Mouse (Mus musculus) intestine, embryonic 14.5 days (tissue): ENCODE results near the gene Sgpp2. TPM values are rescaled to one million over a fixed set of nuclear protein-coding genes. Genes with fewer than 3 reads are reported as not detected.
A peak's percentile ranks its signal among the peaks of the same experiment; 100 is the strongest.

ENCODE experiments used
- ATAC-seq: fragments of 200-750 bp; cut with Nextera tagmentation; replicated peaks from 2 replicates; pipeline ENCODE4 v1.8.0; 2017; ENCODE audit warnings: low read depth, moderate number of reproducible peaks, moderate TSS enrichment, moderate library complexity; ENCODE audit not compliant: low FRiP score, low TSS enrichment
- DNase-seq: peaks from one replicate; pipeline ENCODE4 v3.0.0-alpha.2; 2018; ENCODE audit warnings: low spot score
- H3K27ac ChIP-seq: fragments of 300-500 bp; sonication (generic); 2 replicates; pipeline ENCODE4 v1.5.1; 2014; ENCODE audit warnings: low read depth, mild to moderate bottlenecking, control low read depth
- H3K27me3 ChIP-seq: fragments of 300-500 bp; sonication (generic); replicated peaks from 2 replicates; pipeline ENCODE4 v1.6.1; 2014; ENCODE audit warnings: low read length, control low read depth; ENCODE audit not compliant: control insufficient read depth, insufficient read depth
- H3K36me3 ChIP-seq: fragments of 300-500 bp; sonication (generic); 2 replicates; pipeline ENCODE4 v1.6.1; 2014; ENCODE audit warnings: low read length, control low read depth; ENCODE audit not compliant: control insufficient read depth, insufficient read depth
- H3K4me1 ChIP-seq: fragments of 300-500 bp; sonication (generic); replicated peaks from 2 replicates; pipeline ENCODE4 v1.6.1; 2014; ENCODE audit warnings: low read length, control low read depth, mixed read lengths; ENCODE audit not compliant: control insufficient read depth, insufficient read depth
- H3K4me2 ChIP-seq: fragments of 300-500 bp; sonication (generic); 2 replicates; pipeline ENCODE4 v1.6.1; 2014; ENCODE audit warnings: low read length
- H3K4me3 ChIP-seq: fragments of 300-500 bp; sonication (generic); 2 replicates; pipeline ENCODE4 v1.5.1; 2014; ENCODE audit warnings: low read depth, low read length, control low read depth, mixed read lengths
- H3K9ac ChIP-seq: fragments of 300-500 bp; sonication (generic); 2 replicates; pipeline ENCODE4 v1.6.1; 2014; ENCODE audit warnings: mild to moderate bottlenecking, low read length
- H3K9me3 ChIP-seq: fragments of 300-500 bp; sonication (generic); 2 replicates; pipeline ENCODE4 v1.6.1; 2016; ENCODE audit warnings: low read length, control low read depth; ENCODE audit not compliant: control insufficient read depth
- WGBS: fragments of 180-500 bp; shearing (Covaris S2); extraction: QIAGEN DNeasy Blood & Tissue Kit; methylation state at CpG from one replicate; pipeline ENCODE4 v1.1.7; 2014; 5-methylcytosine and 5-hydroxymethylcytosine counted together
- polyA plus RNA-seq: library from polyadenylated mRNA; unstranded; fragments of >200 nt; fragmentation: Nextera tagmentation; extraction: Ambion mirVana; gene quantifications from 2 replicates; pipeline ENCODE4 v1.2.1, GENCODE M21; 2014

Gene Sgpp2
- polyA plus RNA-seq, 1 experiment from 2014 or later = 37.8 TPM

DNA sequence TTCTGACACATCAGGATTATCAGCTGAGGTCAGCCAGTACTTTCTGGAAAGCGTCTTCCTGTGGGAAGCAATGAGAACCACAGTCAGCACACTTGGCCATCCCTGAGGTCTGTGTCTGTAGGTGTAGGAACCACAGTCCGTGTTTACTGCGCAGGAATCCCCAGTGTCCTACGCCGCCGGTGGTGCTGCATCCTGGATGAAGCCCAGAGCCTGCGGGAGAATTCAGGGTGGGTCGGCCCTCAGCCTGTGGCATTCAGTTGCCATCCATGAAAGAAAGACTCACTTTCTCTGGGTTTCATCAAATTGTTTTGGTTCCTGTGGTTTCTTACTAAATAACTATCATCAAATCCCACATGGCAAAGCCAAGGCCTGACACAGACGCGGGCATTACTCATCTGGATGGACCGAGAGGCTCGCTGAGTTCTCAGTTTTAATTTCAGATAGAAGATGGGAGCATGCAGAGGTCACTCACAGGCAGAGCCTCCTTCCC lies 37.2 kb downstream of the Sgpp2 start:
- no peak overlapping the region for H3K27ac ChIP-seq
- H3K36me3 ChIP-seq = no peaks in the 10 kb centered on the region
- no peaks in the 10 kb centered on the region for H3K4me1 ChIP-seq
- no peak overlapping the region for H3K4me3 ChIP-seq
- no peaks in the 10 kb centered on the region for H3K27me3 ChIP-seq
- no peak overlapping the region for H3K9ac ChIP-seq
- 71% methylated on average over 12 of the region's 12 CpGs for WGBS
- no peaks in the 10 kb centered on the region for H3K9me3 ChIP-seq
- H3K4me2 ChIP-seq = no peak overlapping the region
- ATAC-seq (no peak), DNase-seq (no peak)

DNA sequence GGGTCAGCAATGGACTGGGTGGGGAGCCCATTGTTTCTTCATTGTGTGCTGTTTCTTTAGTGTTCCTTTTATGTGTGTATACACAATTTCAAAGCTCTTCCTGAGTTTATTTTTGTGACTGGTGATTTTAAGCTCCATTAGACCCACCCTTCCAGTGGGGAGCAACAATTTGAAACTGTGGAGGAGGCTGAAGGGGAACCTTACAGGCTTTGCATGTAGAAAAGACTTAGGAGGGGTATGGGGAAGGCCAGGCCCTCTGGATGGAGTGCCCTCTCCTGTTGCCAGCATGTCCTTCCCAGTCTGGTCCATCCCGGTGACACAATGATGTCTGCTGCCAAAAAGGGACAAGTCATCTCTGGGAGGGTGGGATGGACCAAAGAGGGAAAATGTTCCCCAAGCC lies 39.1 kb downstream of the Sgpp2 start:
- Histone ChIP-seq H3K9me3 (no peaks in the 10 kb centered on the region), H3K27ac (no peak overlapping the region), H3K27me3 (no peaks in the 10 kb centered on the region), H3K9ac (no peak overlapping the region), H3K4me3 (no peak overlapping the region), H3K36me3 (no peaks in the 10 kb centered on the region), H3K4me1 (no peaks in the 10 kb centered on the region), H3K4me2 (no peak overlapping the region)
- no peak for DNase-seq
- no peak for ATAC-seq
- WGBS = 93% methylated on average over 1 of the region's 1 CpGs

GRCm38 (mm10) chr1:78353254-78353653 lies 43.1 kb downstream of the Sgpp2 start:
- peaks cover 13% of the 10 kb centered on the region; the same call in 1 of the 2 replicates for H3K4me1 ChIP-seq
- 94% methylated on average over 1 of the region's 1 CpGs for WGBS
- H3K27ac ChIP-seq = no peak overlapping the region
- no peak overlapping the region for H3K4me3 ChIP-seq
- H3K27me3 ChIP-seq = no peaks in the 10 kb centered on the region
- no peak for DNase-seq
- H3K9ac ChIP-seq = no peak overlapping the region
- no peaks in the 10 kb centered on the region for H3K36me3 ChIP-seq
- H3K9me3 ChIP-seq = no peaks in the 10 kb centered on the region
- no peak for ATAC-seq
- no peak overlapping the region for H3K4me2 ChIP-seq

DNA sequence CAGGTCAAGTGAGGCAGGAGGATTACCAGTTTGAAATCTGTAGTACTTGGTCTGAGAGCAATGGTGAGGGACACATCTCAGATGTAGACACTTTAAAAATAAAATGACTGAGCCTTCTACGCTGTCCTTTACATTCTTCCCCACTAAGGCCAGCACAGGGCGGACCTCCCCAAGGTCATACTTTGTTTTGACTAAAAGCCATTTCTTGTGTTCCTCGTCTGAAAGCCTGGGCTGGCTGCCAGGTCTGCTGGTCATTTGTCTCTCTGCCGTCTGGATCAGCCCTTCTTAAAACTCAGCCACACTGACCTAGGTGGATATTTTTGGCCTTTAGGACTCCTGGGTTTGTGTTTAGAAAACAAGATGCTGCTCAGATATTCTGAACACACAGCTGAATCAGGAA lies 45.0 kb downstream of the Sgpp2 start:
- ATAC-seq (0 out of 2 replicates have a peak, but pooled peaks have one; percentile 15), DNase-seq (no peak)
- peaks cover 13% of the 10 kb centered on the region; the same call in 1 of the 2 replicates for H3K4me1 ChIP-seq
- H3K4me2 ChIP-seq = no peak overlapping the region
- H3K9ac ChIP-seq = no peak overlapping the region
- 26% methylated on average over 4 of the region's 4 CpGs for WGBS
- no peak overlapping the region for H3K4me3 ChIP-seq
- no peaks in the 10 kb centered on the region for H3K27me3 ChIP-seq
- no peaks in the 10 kb centered on the region for H3K9me3 ChIP-seq
- no peaks in the 10 kb centered on the region for H3K36me3 ChIP-seq
- no peak overlapping the region for H3K27ac ChIP-seq

DNA sequence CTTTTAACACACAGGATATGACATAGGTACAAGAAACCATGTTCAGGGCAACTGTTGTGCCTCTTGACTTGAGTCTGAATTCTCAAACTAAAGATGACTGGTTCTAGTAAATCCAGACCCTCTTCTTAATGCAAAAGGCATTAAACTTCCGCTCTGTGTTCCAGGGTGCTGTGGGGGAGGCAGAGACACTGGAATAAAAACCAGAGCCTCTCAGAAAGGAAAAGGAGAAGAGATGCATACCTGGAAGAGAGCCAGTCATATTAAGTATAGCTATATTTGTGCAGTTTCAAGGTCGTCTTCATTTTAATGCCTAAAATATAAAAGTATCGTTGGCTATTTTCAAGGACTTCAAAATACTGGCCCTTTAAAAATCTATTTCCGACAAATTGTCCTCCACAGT lies 47.3 kb downstream of the Sgpp2 start:
- no peak overlapping the region for H3K9ac ChIP-seq
- WGBS = 50% methylated on average over 4 of the region's 4 CpGs
- H3K4me2 ChIP-seq = no peak overlapping the region
- H3K27me3 ChIP-seq = no peaks in the 10 kb centered on the region
- no peak overlapping the region for H3K4me3 ChIP-seq
- DNase-seq (no peak), ATAC-seq (no peak)
- H3K36me3 ChIP-seq = no peaks in the 10 kb centered on the region
- H3K27ac ChIP-seq = peak overlapping the region; percentile 47; the same call in 1 of the 2 replicates
- H3K4me1 ChIP-seq = peaks cover 13% of the 10 kb centered on the region; the same call in 1 of the 2 replicates
- H3K9me3 ChIP-seq = no peaks in the 10 kb centered on the region

DNA sequence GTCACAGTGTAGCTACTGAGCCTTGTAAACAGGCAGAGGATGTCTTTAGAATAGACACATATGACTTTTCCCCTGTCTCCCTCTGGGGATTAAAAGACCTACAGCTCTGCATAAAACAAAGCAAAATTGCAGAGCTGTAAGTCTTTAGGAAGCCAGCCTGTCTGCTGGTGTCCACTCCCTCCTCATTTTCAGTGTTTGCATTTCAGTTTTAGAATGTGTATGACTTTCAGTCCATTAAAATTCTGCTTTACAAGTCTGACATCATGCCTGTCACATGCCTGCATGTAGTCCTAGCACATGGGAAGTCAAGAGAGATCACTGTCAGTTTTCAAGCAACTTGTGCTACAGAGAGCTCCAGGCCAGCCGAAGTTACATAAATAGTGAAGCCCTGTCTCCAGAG lies 47.7 kb downstream of the Sgpp2 start:
- no peaks in the 10 kb centered on the region for H3K27me3 ChIP-seq
- DNase-seq (no peak), ATAC-seq (no peak)
- H3K9ac ChIP-seq = no peak overlapping the region
- peak overlapping the region; percentile 47 for H3K27ac ChIP-seq
- H3K9me3 ChIP-seq = no peaks in the 10 kb centered on the region
- H3K4me2 ChIP-seq = no peak overlapping the region
- H3K4me1 ChIP-seq = peaks cover 13% of the 10 kb centered on the region; the same call in 1 of the 2 replicates
- WGBS = 52% methylated on average over 1 of the region's 1 CpGs
- no peaks in the 10 kb centered on the region for H3K36me3 ChIP-seq
- H3K4me3 ChIP-seq = no peak overlapping the region

DNA sequence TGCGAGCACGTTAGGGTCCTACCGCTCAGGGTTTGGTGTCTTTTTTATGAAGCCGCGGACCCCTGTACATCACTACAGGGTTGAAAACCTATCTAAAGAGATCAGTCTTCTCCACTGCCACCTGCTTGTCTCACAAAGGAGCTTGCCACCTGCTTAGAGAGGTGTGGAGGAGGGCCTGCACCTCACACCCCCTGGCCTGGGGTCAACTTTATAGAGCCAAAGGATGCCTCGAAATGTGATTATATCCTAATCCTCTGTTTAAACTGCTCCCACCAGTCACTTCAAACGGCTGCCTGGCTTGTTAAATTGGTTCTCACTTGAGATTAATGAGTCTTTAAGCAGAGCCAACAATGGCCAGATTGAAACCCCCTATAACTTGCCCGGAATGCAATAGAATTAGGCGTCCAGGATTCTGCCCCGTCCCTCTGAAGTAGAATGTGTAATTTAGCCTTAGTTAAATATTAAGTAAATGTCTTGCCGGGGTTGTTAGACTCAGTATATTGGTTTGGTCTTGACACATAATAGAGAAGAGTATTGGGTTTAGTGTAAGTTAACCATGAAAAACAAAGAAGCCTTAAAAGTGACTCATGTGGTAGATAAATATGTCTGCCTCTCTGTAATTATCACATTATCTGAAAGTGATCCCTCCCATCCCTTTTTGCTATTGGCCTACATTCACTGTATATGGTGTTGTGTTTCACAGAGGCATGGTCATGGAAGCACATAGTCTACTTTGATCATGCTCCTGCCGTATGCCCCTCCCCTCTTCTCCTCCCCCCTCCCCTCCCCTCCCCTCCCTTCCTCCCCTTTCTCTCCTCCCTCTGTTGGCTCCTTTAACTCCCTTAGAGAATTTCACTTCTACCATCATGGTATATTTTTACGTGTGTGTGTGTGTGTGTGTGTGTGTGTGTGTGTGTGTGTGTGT lies 54.1 kb downstream of the Sgpp2 start:
- ATAC-seq (0 out of 2 replicates have a peak, but pooled peaks have one; percentile 55), DNase-seq (no peak)
- H3K36me3 ChIP-seq = no peaks in the 10 kb centered on the region
- no peaks in the 10 kb centered on the region; the same call in 1 of the 2 replicates for H3K4me1 ChIP-seq
- WGBS = 56% methylated on average over 13 of the region's 13 CpGs
- H3K4me2 ChIP-seq = no peak overlapping the region
- H3K4me3 ChIP-seq = no peak overlapping the region
- H3K9me3 ChIP-seq = no peaks in the 10 kb centered on the region
- H3K9ac ChIP-seq = no peak overlapping the region
- no peak overlapping the region for H3K27ac ChIP-seq
- H3K27me3 ChIP-seq = no peaks in the 10 kb centered on the region

GRCm38 (mm10) chr1:78367806-78368205 lies 57.7 kb downstream of the Sgpp2 start:
- no peak overlapping the region for H3K4me2 ChIP-seq
- no peaks in the 10 kb centered on the region for H3K27me3 ChIP-seq
- ATAC-seq = no peak
- 76% methylated on average over 5 of the region's 5 CpGs for WGBS
- DNase-seq = no peak
- peaks cover 8% of the 10 kb centered on the region; the same call in 1 of the 2 replicates for H3K4me1 ChIP-seq
- H3K4me3 ChIP-seq = no peak overlapping the region
- no peaks in the 10 kb centered on the region for H3K36me3 ChIP-seq
- no peak overlapping the region for H3K27ac ChIP-seq
- H3K9ac ChIP-seq = no peak overlapping the region
- H3K9me3 ChIP-seq = no peaks in the 10 kb centered on the region
